In genomic region chr4:149523961-149524360, GRCm38 (mm10) we compare ENCODE assay signal across 15 mouse cellular contexts. TPM values are rescaled to one million over a fixed set of nuclear protein-coding genes. Genes with fewer than 3 reads are reported as not detected.
"Had no signal": no experiment of that assay in that cellular context is flagged by ENCODE, and none has a peak within 500 bp of the region (broad histone marks: within the 10 kb centered on the region; RNA-seq: fewer than 3 reads in every experiment).

No protein-coding gene starts in this region.

- H3K36me3 ChIP-seq: midbrain, embryonic 12.5 days; neural tube, embryonic 13.5 days had no signal

- H3K9me3 ChIP-seq: kidney, embryonic 15.5 days; limb, embryonic 15.5 days; midbrain, embryonic 12.5 days; neural tube, embryonic 13.5 days had no signal

- H3K4me3 ChIP-seq: kidney, embryonic 15.5 days; left cerebral cortex, adult 2 months; limb, embryonic 15.5 days; midbrain, embryonic 12.5 days; neural tube, embryonic 13.5 days had no signal

- ATAC-seq: midbrain, embryonic 16.5 days had no signal

- H3K4me2 ChIP-seq: kidney, embryonic 15.5 days; limb, embryonic 15.5 days; midbrain, embryonic 12.5 days; neural tube, embryonic 13.5 days had no signal

- DNase-seq: kidney, postnatal 25 days; lung, adult 18-20 months; thymus, postnatal 4 days had no signal

- H3K9ac ChIP-seq: kidney, embryonic 15.5 days; limb, embryonic 15.5 days; liver, embryonic 14.5 days; midbrain, embryonic 12.5 days; neural tube, embryonic 13.5 days had no signal

- H3K27me3 ChIP-seq: kidney, embryonic 15.5 days; limb, embryonic 15.5 days; midbrain, embryonic 12.5 days; neural tube, embryonic 13.5 days had no signal

- H3K27ac ChIP-seq: kidney, embryonic 15.5 days; left cerebral cortex, adult 2 months; limb, embryonic 15.5 days; liver, embryonic 14.5 days; midbrain, embryonic 12.5 days; neural tube, embryonic 13.5 days; stomach, postnatal 0 days had no signal

RNA-seq across cellular contexts. Expression of gene Tmem274, which starts 46.8 kb away (rescaled TPM):
- total RNA-seq: layer of hippocampus, postnatal 25 days; left cerebral cortex, adult 2 months; left cerebral cortex, postnatal 14 days; megakaryocyte-erythroid progenitor cell, adult 5-6 weeks had no signal
- polyA plus RNA-seq: limb, embryonic 11.5 days; limb, embryonic 15.5 days; liver, embryonic 14.5 days; midbrain, embryonic 16.5 days; neural tube, embryonic 13.5 days; stomach, postnatal 0 days had no signal
